Mouse (Mus musculus): ENCODE results near the gene Aqp7. TPM values are rescaled to one million over a fixed set of nuclear protein-coding genes. Genes with fewer than 3 reads are reported as not detected.

The Aqp7 gene
- total and polyA plus RNA-seq, 3 experiments = 0.10 TPM; not detected in 2

DNA sequence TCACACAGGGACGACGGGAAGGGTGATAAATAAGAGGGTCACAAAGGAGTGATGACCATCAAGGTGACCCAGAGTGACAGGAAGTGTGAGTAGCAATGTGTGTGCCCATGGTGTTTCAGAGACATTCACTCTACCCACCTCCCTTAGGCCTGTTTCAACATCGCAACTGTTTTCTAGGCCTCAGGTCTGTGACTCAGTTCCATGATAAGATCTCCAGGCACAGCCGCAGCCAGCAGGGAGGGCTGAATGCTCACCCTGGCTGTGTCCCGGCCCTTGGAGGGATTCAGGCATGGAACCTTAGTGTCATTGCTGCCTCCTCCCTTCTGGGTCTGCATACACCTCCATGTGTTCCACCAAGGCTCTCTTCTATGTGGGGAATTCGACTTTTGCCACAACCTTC, 30.8 kb upstream of the Aqp7 start:
- dilution Hi-C loops (cut with MboI; ENCODE audit: extremely low pct_ligation_motif_present, extremely low pct_unique_long_range_greater_than_20kb, low sequenced_read_pairs) = no loop called here
- Histone ChIP-seq H3K27me3 (replicated peaks) (peaks cover 43% of the 10 kb centered on the region), H3K9me3 (replicated peaks; ENCODE audit: low read length) (no peaks in the 10 kb centered on the region), H3K4me1 (ENCODE audit: control insufficient read depth in 1 of 2, insufficient read depth in 2 of 2) (no peaks in the 10 kb centered on the region), H3K4me3 (replicated peaks in 1 of 3; ENCODE audit: low read depth in 2 of 3, low read length in 2 of 3, poor library complexity in 1 of 3) (no peak overlapping the region), H3K4me2 (ENCODE audit: insufficient read depth, low read depth, poor library complexity, severe bottlenecking) (no peak overlapping the region), H3K27ac (ENCODE audit: insufficient read depth, low read depth) (no peak overlapping the region), H3K79me2 (replicated peaks; ENCODE audit: control insufficient read depth, extremely low read depth, insufficient read depth, poor library complexity, severe bottlenecking) (no peaks in the 10 kb centered on the region), H3K36me3 (replicated peaks in 1 of 2; ENCODE audit: control insufficient read depth in 1 of 2, insufficient read depth in 1 of 2, low read length in 1 of 2) (no peaks in the 10 kb centered on the region), H3K9ac (ENCODE audit: insufficient read depth, low read depth) (no peak overlapping the region)
- in situ Hi-C loops (cut with MboI; ENCODE audit: low pct_ligation_motif_present, low pct_unique_long_range_greater_than_20kb, low sequenced_read_pairs) = no loop called here
- TF ChIP-seq CHD2 (IDR thresholded peaks at IDR 0.05; ENCODE audit: low read length) = no peak
- no peak for TF ChIP-seq MEF2A (IDR thresholded peaks at IDR 0.05; ENCODE audit: borderline replicate concordance, low read depth, low read length)
- TF ChIP-seq HCFC1 (IDR thresholded peaks at IDR 0.05; ENCODE audit: low read depth, low read length) = no peak
- TF ChIP-seq MAFK (IDR thresholded peaks at IDR 0.05; ENCODE audit: insufficient replicate concordance, low read length) = no peak
- no peak for TF ChIP-seq BHLHE40 (IDR thresholded peaks at IDR 0.05; ENCODE audit: low read depth, low read length)
- no peak for TF ChIP-seq ZMIZ1 (IDR thresholded peaks at IDR 0.05; ENCODE audit: low read depth, low read length)
- no peak for TF ChIP-seq SIN3A (IDR thresholded peaks at IDR 0.05; ENCODE audit: low read length)
- no peak for TF ChIP-seq NRF1 (IDR thresholded peaks at IDR 0.05; ENCODE audit: low read depth, low read length)
- TF ChIP-seq POLR2AphosphoS2 (IDR thresholded peaks at IDR 0.05; ENCODE audit: low read depth, low read length) = no peak
- TF ChIP-seq IRF4 (IDR thresholded peaks at IDR 0.05; ENCODE audit: low read depth, low read length) = no peak
- no peak for TF ChIP-seq RCOR1 (conservative IDR thresholded peaks at IDR 0.05; ENCODE audit: low read depth, low read length)
- no peak for TF ChIP-seq MYC (IDR thresholded peaks at IDR 0.05; ENCODE audit: low read depth, low read length)
- TF ChIP-seq ETS1 (conservative IDR thresholded peaks at IDR 0.05; ENCODE audit: low read depth, low read length) = no peak
- TF ChIP-seq GABPA (IDR thresholded peaks at IDR 0.05; ENCODE audit: insufficient replicate concordance, low read depth, low read length) = no peak
- TF ChIP-seq KAT2A (IDR thresholded peaks at IDR 0.05; ENCODE audit: insufficient replicate concordance, low read length) = no peak
- no peak for TF ChIP-seq E2F4 (IDR thresholded peaks at IDR 0.05; ENCODE audit: insufficient replicate concordance, low read depth, low read length)
- no peak for TF ChIP-seq UBTF (IDR thresholded peaks at IDR 0.05; ENCODE audit: low read depth, low read length)
- no peak for TF ChIP-seq JUND (conservative IDR thresholded peaks at IDR 0.05; ENCODE audit: low read depth, low read length)
- TF ChIP-seq ELF1 (IDR thresholded peaks at IDR 0.05; ENCODE audit: low read depth, low read length) = no peak
- no peak for DNase-seq (ENCODE audit: extremely low read depth)

DNA sequence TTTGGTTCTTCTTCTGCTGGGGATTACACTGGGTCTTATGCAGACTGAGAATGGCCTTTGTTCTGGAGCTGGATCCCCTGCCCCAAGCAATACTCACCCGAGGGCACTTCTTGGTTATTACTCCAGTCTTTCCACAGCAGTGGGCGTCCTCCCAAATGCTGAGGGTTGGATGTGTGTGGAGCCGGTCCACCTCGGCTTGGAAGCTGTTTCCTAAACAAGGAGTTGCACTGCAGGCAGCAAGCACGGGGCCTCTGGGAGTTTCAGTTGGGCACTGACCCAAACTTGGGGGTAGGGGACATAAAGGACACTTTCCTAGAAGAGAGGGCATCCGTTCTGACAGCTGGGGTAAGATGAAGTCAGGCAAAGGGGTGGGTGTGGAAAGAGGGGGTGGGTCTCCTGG, 26.5 kb upstream of the Aqp7 start:
- in situ Hi-C loops (cut with MboI; ENCODE audit: low pct_ligation_motif_present, low pct_unique_long_range_greater_than_20kb, low sequenced_read_pairs) (no loop called here), dilution Hi-C loops (cut with MboI; ENCODE audit: extremely low pct_ligation_motif_present, extremely low pct_unique_long_range_greater_than_20kb, low sequenced_read_pairs) (no loop called here)
- no peak for TF ChIP-seq CHD2 (IDR thresholded peaks at IDR 0.05; ENCODE audit: low read length)
- no peak for TF ChIP-seq SIN3A (IDR thresholded peaks at IDR 0.05; ENCODE audit: low read length)
- no peak for TF ChIP-seq MEF2A (IDR thresholded peaks at IDR 0.05; ENCODE audit: borderline replicate concordance, low read depth, low read length)
- TF ChIP-seq E2F4 (IDR thresholded peaks at IDR 0.05; ENCODE audit: insufficient replicate concordance, low read depth, low read length) = no peak
- no peak for TF ChIP-seq RAD21 (IDR thresholded peaks at IDR 0.05; ENCODE audit: low read depth, low read length)
- TF ChIP-seq PAX5 (IDR thresholded peaks at IDR 0.05; ENCODE audit: low read length) = no peak
- TF ChIP-seq SMC3 (IDR thresholded peaks at IDR 0.05; ENCODE audit: low read depth, low read length) = no peak
- no peak for TF ChIP-seq CTCF (conservative IDR thresholded peaks at IDR 0.05 in 1 of 2, IDR thresholded peaks at IDR 0.05 in 1 of 2; ENCODE audit: low read depth in 2 of 2, low read length in 2 of 2)
- TF ChIP-seq ETS1 (conservative IDR thresholded peaks at IDR 0.05; ENCODE audit: low read depth, low read length) = no peak
- no peak for TF ChIP-seq POLR2AphosphoS2 (IDR thresholded peaks at IDR 0.05; ENCODE audit: low read depth, low read length)
- no peak for TF ChIP-seq ZKSCAN1 (IDR thresholded peaks at IDR 0.05; ENCODE audit: borderline replicate concordance, low read depth, low read length)
- TF ChIP-seq RCOR1 (conservative IDR thresholded peaks at IDR 0.05; ENCODE audit: low read depth, low read length) = no peak
- TF ChIP-seq USF1 (IDR thresholded peaks at IDR 0.05; ENCODE audit: low read depth, low read length) = no peak
- TF ChIP-seq HCFC1 (IDR thresholded peaks at IDR 0.05; ENCODE audit: low read depth, low read length) = no peak
- no peak for TF ChIP-seq KAT2A (IDR thresholded peaks at IDR 0.05; ENCODE audit: insufficient replicate concordance, low read length)
- no peak for TF ChIP-seq NELFE (IDR thresholded peaks at IDR 0.05; ENCODE audit: low read depth, low read length)
- TF ChIP-seq UBTF (IDR thresholded peaks at IDR 0.05; ENCODE audit: low read depth, low read length) = no peak
- no peak for TF ChIP-seq TBP (conservative IDR thresholded peaks at IDR 0.05; ENCODE audit: low read depth, low read length)
- TF ChIP-seq TCF12 (IDR thresholded peaks at IDR 0.05; ENCODE audit: low read depth, low read length) = no peak
- TF ChIP-seq IRF4 (IDR thresholded peaks at IDR 0.05; ENCODE audit: low read depth, low read length) = no peak
- H3K9me3 ChIP-seq (replicated peaks; ENCODE audit: low read length) = no peaks in the 10 kb centered on the region
- H3K27ac ChIP-seq (ENCODE audit: insufficient read depth, low read depth) = no peak overlapping the region
- no peaks in the 10 kb centered on the region for H3K4me1 ChIP-seq (ENCODE audit: control insufficient read depth in 1 of 2, insufficient read depth in 2 of 2)
- H3K79me2 ChIP-seq (replicated peaks; ENCODE audit: control insufficient read depth, extremely low read depth, insufficient read depth, poor library complexity, severe bottlenecking) = no peaks in the 10 kb centered on the region
- H3K36me3 ChIP-seq (replicated peaks in 1 of 2; ENCODE audit: control insufficient read depth in 1 of 2, insufficient read depth in 1 of 2, low read length in 1 of 2) = no peaks in the 10 kb centered on the region
- no peak overlapping the region for H3K4me2 ChIP-seq (ENCODE audit: insufficient read depth, low read depth, poor library complexity, severe bottlenecking)
- DNase-seq (ENCODE audit: extremely low read depth) = no peak
- peaks cover 28% of the 10 kb centered on the region for H3K27me3 ChIP-seq (replicated peaks)
- H3K9ac ChIP-seq (ENCODE audit: insufficient read depth, low read depth) = no peak overlapping the region
- no peak overlapping the region for H3K4me3 ChIP-seq (replicated peaks in 1 of 3; ENCODE audit: low read depth in 2 of 3, low read length in 2 of 3, poor library complexity in 1 of 3)

Measured in CH12.LX (cell line).